In genomic region chr15:11981501-11981900, GRCm38 (mm10) we compare ENCODE assay signal across 16 mouse cellular contexts. TPM values are rescaled to one million over a fixed set of nuclear protein-coding genes. Genes with fewer than 3 reads are reported as not detected.
A peak's percentile ranks its signal among the peaks of the same experiment; 100 is the strongest.
DNase-seq lines count a peak whose midpoint lies in the region; ATAC-seq lines count a peak whose summit lies in the region.
"Had no signal": no experiment of that assay in that cellular context is flagged by ENCODE, and none has a peak within 500 bp of the region (broad histone marks: within the 10 kb centered on the region; RNA-seq: fewer than 3 reads in every experiment).

No protein-coding gene starts in this region.

- no peak overlapping the region for H3K4me2 ChIP-seq in liver, embryonic 11.5 days
- H3K4me2 ChIP-seq: heart, embryonic 12.5 days; liver, embryonic 12.5 days; lung, embryonic 15.5 days; midbrain, embryonic 15.5 days; stomach, embryonic 15.5 days had no signal

- no peak for ATAC-seq in liver, embryonic 11.5 days (replicated peaks; ENCODE audit: low FRiP score)
- ATAC-seq: forebrain, embryonic 14.5 days; hindbrain, postnatal 0 days; liver, embryonic 12.5 days; midbrain, embryonic 15.5 days had no signal

- no peak overlapping the region for H3K27ac ChIP-seq in liver, embryonic 11.5 days (ENCODE audit: low read depth, low read length)
- H3K27ac ChIP-seq in embryonic facial prominence, embryonic 10.5 days (replicated peaks) = no peak overlapping the region
- H3K27ac ChIP-seq: hindbrain, postnatal 0 days; liver, embryonic 12.5 days; lung, embryonic 15.5 days; midbrain, embryonic 15.5 days; stomach, embryonic 15.5 days had no signal

- no peaks in the 10 kb centered on the region for H3K4me1 ChIP-seq in liver, embryonic 11.5 days (replicated peaks; ENCODE audit: control insufficient read depth, insufficient read depth, low read length)
- no peaks in the 10 kb centered on the region for H3K4me1 ChIP-seq in embryonic facial prominence, embryonic 10.5 days
- H3K4me1 ChIP-seq: heart, embryonic 12.5 days; liver, embryonic 12.5 days; lung, embryonic 15.5 days; midbrain, embryonic 15.5 days; stomach, embryonic 15.5 days had no signal

- H3K9me3 ChIP-seq in liver, embryonic 11.5 days (ENCODE audit: control insufficient read depth, low read length) = no peaks in the 10 kb centered on the region
- H3K9me3 ChIP-seq in embryonic facial prominence, embryonic 10.5 days = no peaks in the 10 kb centered on the region
- H3K9me3 ChIP-seq: heart, embryonic 12.5 days; liver, embryonic 12.5 days; lung, embryonic 15.5 days; midbrain, embryonic 15.5 days; stomach, embryonic 15.5 days had no signal

- peaks cover 32% of the 10 kb centered on the region for H3K36me3 ChIP-seq in liver, embryonic 11.5 days (ENCODE audit: control insufficient read depth, insufficient read depth, low read length)
- H3K36me3 ChIP-seq in embryonic facial prominence, embryonic 10.5 days (replicated peaks) = peaks cover 94% of the 10 kb centered on the region

- H3K4me3 ChIP-seq in liver, embryonic 11.5 days (ENCODE audit: low read depth, low read length) = no peak overlapping the region
- H3K4me3 ChIP-seq in embryonic facial prominence, embryonic 10.5 days = no peak overlapping the region
- H3K4me3 ChIP-seq: heart, embryonic 12.5 days; liver, embryonic 12.5 days; lung, embryonic 15.5 days; midbrain, embryonic 15.5 days; stomach, embryonic 15.5 days had no signal

- no peak overlapping the region for H3K9ac ChIP-seq in liver, embryonic 11.5 days (ENCODE audit: low read depth, low read length)
- H3K9ac ChIP-seq: heart, embryonic 12.5 days; liver, embryonic 12.5 days; lung, embryonic 15.5 days; midbrain, embryonic 15.5 days; stomach, embryonic 15.5 days had no signal

- no peaks in the 10 kb centered on the region for H3K27me3 ChIP-seq in liver, embryonic 11.5 days (replicated peaks; ENCODE audit: control insufficient read depth, insufficient read depth, low read length)
- no peaks in the 10 kb centered on the region for H3K27me3 ChIP-seq in embryonic facial prominence, embryonic 10.5 days (replicated peaks; ENCODE audit: low read depth, poor library complexity, severe bottlenecking)
- H3K27me3 ChIP-seq: heart, embryonic 12.5 days; liver, embryonic 12.5 days; lung, embryonic 15.5 days; midbrain, embryonic 15.5 days; stomach, embryonic 15.5 days had no signal

- WGBS in liver, embryonic 11.5 days = 87% methylated on average over 8 of the region's 8 CpGs
- WGBS in embryonic facial prominence, embryonic 10.5 days = 95% methylated on average over 8 of the region's 8 CpGs

- DNase-seq in gastrocnemius, adult 18-20 months (ENCODE audit: low spot score) = peak; percentile 33
- no peak for DNase-seq in gastrocnemius, postnatal 10 days
- peak; percentile 1 for DNase-seq in liver, embryonic 11.5 days (ENCODE audit: low spot score)
- no peak for DNase-seq in liver
- DNase-seq in left cerebral cortex, adult 9 months (ENCODE audit: low spot score in 2 of 2) = peak; percentile 73 to 75
- peak; percentile 65 for DNase-seq in skeletal muscle tissue, adult 2 months (ENCODE audit: low read depth, low spot score)
- DNase-seq in embryonic facial prominence, embryonic 10.5 days (ENCODE audit: low spot score) = no peak
- DNase-seq: adrenal gland, postnatal 10 days; heart, postnatal 36 days had no signal

RNA-seq across cellular contexts. Expression of gene Sub1, which starts 15.3 kb away (rescaled TPM):
- 100 to 1,000 TPM in 1 of 2 experiments, 10 to 100 TPM in 1; 85.1 to 119 TPM for total RNA-seq in gastrocnemius, adult 18-20 months (2021)
- 100 to 1,000 TPM; 152 to 153 TPM for total RNA-seq in gastrocnemius, postnatal 10 days (2021)
- 723 and 790 TPM in 2 replicates for polyA plus RNA-seq in liver, embryonic 11.5 days (2014; fragmentation: Nextera tagmentation; extraction: Ambion mirVana)
- 772 and 811 TPM in 2 replicates for polyA plus RNA-seq in embryonic facial prominence, embryonic 10.5 days (2016; fragmentation: Nextera tagmentation; extraction: Ambion mirVana)

Comparison
In these comparisons a context has a peak if more than half of its experiments do, and no peak if none do; other contexts are left out.
1. DNase-seq: peak in gastrocnemius, adult 18-20 months (single experiment), liver, embryonic 11.5 days (single experiment), left cerebral cortex, adult 9 months (2 of 2) and skeletal muscle tissue, adult 2 months (single experiment); none in gastrocnemius, postnatal 10 days (single experiment), liver (single experiment) and embryonic facial prominence, embryonic 10.5 days (single experiment).